Mouse (Mus musculus) forebrain, embryonic 12.5 days (tissue): ENCODE data around the gene Gm10272. TPM values are rescaled to one million over a fixed set of nuclear protein-coding genes. Genes with fewer than 3 reads are reported as not detected.
A peak's percentile ranks its signal among the peaks of the same experiment; 100 is the strongest.

Source experiments
- ATAC-seq: fragments of 200-750 bp; cut with Nextera tagmentation; 2 replicates; pipeline ENCODE4 v1.8.0; 2017; ENCODE audit warnings: moderate TSS enrichment; ENCODE audit not compliant: low FRiP score
- H3K27ac ChIP-seq: fragments of 300-500 bp; sonication (generic); 2 replicates; pipeline ENCODE4 v1.5.1; 2016; ENCODE audit warnings: mild to moderate bottlenecking
- H3K27me3 ChIP-seq: fragments of 300-500 bp; sonication (generic); 2 replicates; pipeline ENCODE4 v1.6.1; 2016; ENCODE audit warnings: mild to moderate bottlenecking
- H3K36me3 ChIP-seq: fragments of 300-500 bp; sonication (generic); replicated peaks from 2 replicates; pipeline ENCODE4 v1.6.1; 2016; ENCODE audit warnings: mild to moderate bottlenecking
- H3K4me1 ChIP-seq: fragments of 300-500 bp; sonication (generic); 2 replicates; pipeline ENCODE4 v1.6.1; 2016
- H3K4me2 ChIP-seq: fragments of 300-500 bp; sonication (generic); 2 replicates; pipeline ENCODE4 v1.6.1; 2016; ENCODE audit warnings: mild to moderate bottlenecking, moderate library complexity
- H3K4me3 ChIP-seq: fragments of 300-500 bp; sonication (generic); replicated peaks from 2 replicates; pipeline ENCODE4 v1.5.1; 2016; ENCODE audit warnings: mild to moderate bottlenecking
- H3K9ac ChIP-seq: fragments of 300-500 bp; sonication (generic); 2 replicates; pipeline ENCODE4 v1.6.1; 2016; ENCODE audit warnings: mild to moderate bottlenecking
- H3K9me3 ChIP-seq: fragments of 300-500 bp; sonication (generic); 2 replicates; pipeline ENCODE4 v1.6.1; 2016
- WGBS: fragments of 180-500 bp; shearing (Covaris S2); methylation state at CpG from one replicate; pipeline ENCODE4 v1.1.7; 2016; 5-methylcytosine and 5-hydroxymethylcytosine counted together
- polyA plus RNA-seq: library from polyadenylated mRNA; unstranded; fragments of >200 nt; fragmentation: Nextera tagmentation; extraction: Ambion mirVana; gene quantifications from 2 replicates; pipeline ENCODE4 v1.2.1, GENCODE M21; 2016

The Gm10272 gene
- polyA plus RNA-seq: not detected in 2 replicates

DNA sequence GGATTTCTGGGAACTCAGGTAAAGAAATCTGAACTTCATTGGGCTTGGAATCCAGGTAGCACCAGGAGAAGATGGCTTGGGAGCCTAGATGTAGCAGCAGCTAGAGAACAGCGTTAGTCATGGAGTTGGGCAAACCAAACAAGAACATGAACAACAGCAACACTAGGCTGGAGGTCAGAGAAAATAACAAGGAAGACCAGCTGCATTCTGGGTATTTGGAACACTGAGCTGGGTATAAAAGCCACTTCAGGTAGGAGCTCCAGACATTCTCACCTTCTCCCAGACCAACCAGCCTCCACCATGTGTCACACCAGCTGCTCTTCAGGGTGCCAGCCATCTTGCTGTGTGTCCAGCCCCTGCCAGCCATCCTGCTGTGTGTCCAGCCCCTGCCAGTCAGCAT, at the start of gene Gm10272:
TSS of gene Gm10272 (plus strand) at position 301 of the 400 bp plus-strand sequence.
- Histone ChIP-seq H3K9me3 (peaks cover 22% of the 10 kb centered on the region), H3K9ac (no peak within 1 kb of the TSS), H3K4me3 (no peak within 1 kb of the TSS), H3K4me1 (no peaks in the 10 kb centered on the region), H3K27ac (no peak within 1 kb of the TSS), H3K4me2 (no peak within 1 kb of the TSS), H3K27me3 (no peaks in the 10 kb centered on the region), H3K36me3 (no peaks in the 10 kb centered on the region)
- ATAC-seq: no peak
- WGBS: 96% methylated on average over 1 of the region's 1 CpGs

DNA sequence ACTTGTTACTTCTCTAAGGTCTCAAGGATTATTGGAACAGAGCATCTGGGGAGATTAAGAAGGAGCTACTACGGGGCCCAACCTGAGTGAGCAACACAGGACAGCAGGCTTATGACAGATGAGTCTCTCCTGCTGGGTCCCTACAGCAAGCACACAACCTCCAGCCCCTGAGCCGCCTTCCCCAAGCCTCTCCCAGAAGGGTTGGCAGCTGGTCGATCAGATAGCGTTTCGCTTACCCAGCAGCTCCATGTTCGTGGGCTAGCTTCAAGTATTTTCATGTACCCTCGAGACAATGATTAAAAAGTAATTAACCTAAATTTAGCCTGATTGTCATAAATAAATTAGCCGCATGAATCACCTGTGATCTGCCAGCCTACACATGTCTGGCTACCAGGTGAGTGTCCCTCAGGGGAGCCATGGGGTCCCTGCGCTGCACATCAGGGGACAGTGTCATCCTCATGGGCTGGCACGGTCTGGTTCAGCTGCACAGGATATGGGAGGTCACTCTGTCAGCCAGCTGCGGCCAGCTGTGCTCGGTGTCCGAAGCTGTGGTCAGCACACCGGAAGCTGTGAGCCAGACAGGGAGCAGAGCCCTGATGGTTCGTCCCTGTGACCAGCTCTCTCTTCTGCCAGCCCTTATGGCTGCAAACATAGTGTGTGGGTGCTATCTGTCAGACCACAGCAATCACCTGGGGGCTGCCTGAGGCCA, 48.0 kb upstream of the Gm10272 start:
- H3K4me3 ChIP-seq: no peak overlapping the region
- no peak overlapping the region for H3K27ac ChIP-seq
- no peaks in the 10 kb centered on the region for H3K4me1 ChIP-seq
- no peak for ATAC-seq
- H3K9ac ChIP-seq: no peak overlapping the region
- 81% methylated on average over 15 of the region's 15 CpGs for WGBS
- H3K9me3 ChIP-seq: no peaks in the 10 kb centered on the region
- no peaks in the 10 kb centered on the region for H3K36me3 ChIP-seq
- H3K4me2 ChIP-seq: no peak overlapping the region
- H3K27me3 ChIP-seq: no peaks in the 10 kb centered on the region

DNA sequence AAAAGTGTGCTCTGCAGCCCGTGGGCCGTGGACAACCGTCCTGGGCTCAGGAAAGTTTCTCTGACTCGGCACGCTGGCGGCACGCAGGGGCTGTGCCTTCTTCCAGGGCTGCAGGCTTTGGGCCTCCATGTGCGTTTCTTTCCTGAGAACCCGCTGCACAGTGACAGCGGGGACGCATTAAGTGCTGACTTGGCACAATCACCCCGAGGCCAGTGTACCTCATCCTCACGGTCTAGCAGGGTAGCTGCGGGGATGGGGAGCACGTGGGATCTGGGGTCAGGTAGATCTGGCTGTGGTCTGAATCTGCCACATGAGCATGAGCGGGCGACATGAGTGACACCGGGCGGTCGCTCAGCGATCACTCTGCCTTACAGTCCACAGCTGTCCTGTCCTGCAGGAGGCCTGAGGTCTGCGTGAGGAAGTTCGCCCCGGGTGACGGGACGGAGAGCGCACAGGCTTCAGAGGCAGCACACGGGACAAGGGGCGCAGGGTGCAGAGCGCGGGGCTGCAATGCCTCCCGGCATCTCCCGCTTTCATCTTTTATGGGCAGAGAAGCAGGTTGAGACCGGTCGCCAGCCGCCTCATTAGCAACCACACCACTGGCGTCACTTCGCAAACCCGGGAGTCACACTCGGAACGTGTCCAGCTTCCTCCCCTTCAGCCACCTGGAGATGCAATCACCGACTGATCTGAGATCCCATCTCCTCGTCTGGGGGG, 42.3 kb upstream of the Gm10272 start:
- ATAC-seq: no peak
- WGBS: 63% methylated on average over 43 of the region's 43 CpGs
- H3K4me2 ChIP-seq: no peak overlapping the region

DNA sequence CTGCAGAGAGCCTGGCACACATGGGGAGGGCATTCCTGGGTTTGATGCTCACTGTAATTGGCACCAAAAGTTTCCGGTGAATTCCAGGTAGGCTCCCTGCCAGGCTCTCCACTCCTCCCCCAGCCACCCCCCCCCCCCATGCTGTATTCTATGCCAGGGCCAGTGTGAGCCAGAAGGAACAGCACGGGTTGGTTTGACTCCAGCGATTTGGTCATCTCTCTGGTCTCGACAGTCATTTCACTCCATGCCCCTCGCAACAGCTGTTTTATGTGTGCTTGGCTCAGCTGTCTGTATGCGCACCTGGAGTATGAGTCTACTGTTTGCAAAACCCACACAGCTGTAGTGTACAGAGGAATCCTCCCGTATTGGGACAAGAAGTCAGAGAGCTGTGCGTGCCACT, 40.1 kb upstream of the Gm10272 start:
- Histone ChIP-seq H3K9ac (no peak overlapping the region), H3K4me3 (no peak overlapping the region), H3K4me1 (no peaks in the 10 kb centered on the region), H3K36me3 (no peaks in the 10 kb centered on the region), H3K27me3 (no peaks in the 10 kb centered on the region), H3K27ac (no peak overlapping the region), H3K4me2 (no peak overlapping the region), H3K9me3 (no peaks in the 10 kb centered on the region)
- no peak for ATAC-seq
- 87% methylated on average over 8 of the region's 8 CpGs for WGBS

More for the DNA sequence above, 42.3 kb upstream of the Gm10272 start:
- H3K9ac ChIP-seq: no peak overlapping the region
- H3K9me3 ChIP-seq: no peaks in the 10 kb centered on the region
- H3K4me3 ChIP-seq: no peak overlapping the region
- no peak overlapping the region for H3K27ac ChIP-seq
- H3K4me1 ChIP-seq: no peaks in the 10 kb centered on the region
- no peaks in the 10 kb centered on the region for H3K27me3 ChIP-seq
- no peaks in the 10 kb centered on the region for H3K36me3 ChIP-seq

DNA sequence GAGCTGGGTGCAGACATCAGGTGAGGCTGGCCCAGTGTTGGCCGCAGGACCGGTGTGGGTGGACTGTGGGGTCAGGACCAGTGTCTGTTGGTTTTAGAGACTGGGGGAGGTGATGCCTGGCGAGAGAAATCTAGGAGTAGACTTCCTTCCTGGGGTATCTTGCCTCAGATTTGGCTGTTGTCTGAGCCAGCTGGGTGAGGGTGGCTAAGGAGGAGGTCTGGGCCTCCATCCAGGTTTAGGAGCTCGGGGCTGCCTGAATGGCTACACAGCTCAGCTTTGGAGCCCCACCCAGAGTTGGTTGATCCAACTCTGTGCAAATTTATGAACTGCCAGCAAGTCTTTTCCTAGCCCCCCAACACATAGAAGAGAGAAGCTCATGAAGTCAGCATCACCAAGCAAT, 39.0 kb upstream of the Gm10272 start:
- Histone ChIP-seq H3K4me1 (no peaks in the 10 kb centered on the region), H3K36me3 (no peaks in the 10 kb centered on the region), H3K9ac (no peak overlapping the region), H3K27me3 (no peaks in the 10 kb centered on the region), H3K27ac (no peak overlapping the region), H3K4me2 (no peak overlapping the region), H3K9me3 (no peaks in the 10 kb centered on the region), H3K4me3 (no peak overlapping the region)
- WGBS: 89% methylated on average over 4 of the region's 4 CpGs
- ATAC-seq: no peak

DNA sequence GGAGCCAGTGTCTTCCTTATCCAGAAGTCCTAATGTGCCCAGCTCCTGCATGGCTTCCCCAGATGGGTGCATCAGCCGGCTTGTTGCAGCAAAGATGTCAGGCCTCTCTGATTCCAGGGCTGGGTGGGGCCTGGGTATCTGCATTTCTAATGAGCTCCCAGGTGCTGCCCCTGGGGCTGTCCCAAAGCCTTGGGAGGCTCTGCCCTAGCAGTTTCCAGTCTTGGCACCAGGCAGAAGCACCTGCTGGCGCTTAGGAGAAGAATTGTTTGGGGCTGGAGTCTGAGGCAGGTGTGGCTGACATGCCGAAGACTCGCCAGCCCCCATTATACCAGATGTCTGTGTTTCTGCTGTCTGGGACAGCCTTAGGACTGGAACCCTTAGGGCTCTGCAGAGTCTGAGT, 35.7 kb upstream of the Gm10272 start:
- peaks cover 9% of the 10 kb centered on the region for H3K4me1 ChIP-seq
- no peak overlapping the region for H3K4me2 ChIP-seq
- no peaks in the 10 kb centered on the region for H3K36me3 ChIP-seq
- H3K4me3 ChIP-seq: no peak overlapping the region
- WGBS: 80% methylated on average over 4 of the region's 4 CpGs
- peaks cover 9% of the 10 kb centered on the region for H3K27me3 ChIP-seq
- no peak overlapping the region for H3K27ac ChIP-seq
- no peak overlapping the region for H3K9ac ChIP-seq
- no peaks in the 10 kb centered on the region for H3K9me3 ChIP-seq
- ATAC-seq: no peak

DNA sequence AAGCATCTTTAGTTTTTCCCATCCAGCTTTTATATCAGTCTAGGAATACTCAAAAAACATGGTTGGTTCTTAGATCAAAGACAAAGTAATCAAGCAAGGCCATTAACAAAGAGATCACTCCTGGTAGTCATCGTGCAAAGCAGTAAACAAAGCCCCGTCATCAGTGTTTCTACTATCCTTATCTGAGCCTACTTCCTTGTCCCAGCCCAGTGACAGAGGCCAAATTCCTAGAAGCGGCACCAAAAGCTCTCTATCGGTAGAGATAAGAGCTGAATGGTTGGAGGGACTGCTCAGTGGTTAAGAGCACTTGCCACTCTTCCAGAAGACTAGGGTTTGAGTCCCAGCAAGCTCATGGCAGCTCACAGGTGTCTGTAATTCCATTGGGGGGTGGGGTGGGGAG, 34.9 kb upstream of the Gm10272 start:
- H3K9me3 ChIP-seq: no peaks in the 10 kb centered on the region
- no peak overlapping the region for H3K27ac ChIP-seq
- peaks cover 9% of the 10 kb centered on the region for H3K4me1 ChIP-seq
- ATAC-seq: no peak
- 85% methylated on average over 4 of the region's 4 CpGs for WGBS
- H3K36me3 ChIP-seq: no peaks in the 10 kb centered on the region
- peaks cover 17% of the 10 kb centered on the region for H3K27me3 ChIP-seq
- no peak overlapping the region for H3K4me3 ChIP-seq
- no peak overlapping the region for H3K4me2 ChIP-seq
- H3K9ac ChIP-seq: no peak overlapping the region

DNA sequence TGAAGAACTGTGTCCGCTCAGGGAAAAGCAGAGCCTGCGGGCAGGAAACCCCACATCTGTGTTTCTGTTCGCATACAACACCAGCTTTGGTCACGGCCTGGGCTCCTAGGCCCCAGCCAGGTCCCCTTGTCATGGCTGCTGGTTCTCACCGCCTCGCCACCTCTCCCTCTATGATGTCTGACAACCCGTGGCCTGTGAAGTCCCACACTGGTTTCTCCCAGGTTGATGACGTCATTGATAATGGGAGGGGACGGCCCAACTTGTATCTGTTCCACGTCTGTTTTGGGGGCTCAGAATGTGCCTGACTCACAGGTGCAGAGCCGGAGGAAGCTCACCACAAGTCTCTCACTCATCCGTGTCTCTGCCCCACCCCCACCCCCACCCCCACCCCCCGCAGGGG, 32.7 kb upstream of the Gm10272 start:
- WGBS: 66% methylated on average over 13 of the region's 13 CpGs
- Histone ChIP-seq H3K27me3 (peaks cover 38% of the 10 kb centered on the region), H3K4me2 (no peak overlapping the region), H3K27ac (no peak overlapping the region), H3K36me3 (no peaks in the 10 kb centered on the region), H3K4me1 (peaks cover 22% of the 10 kb centered on the region), H3K4me3 (no peak overlapping the region), H3K9me3 (no peaks in the 10 kb centered on the region), H3K9ac (no peak overlapping the region)
- ATAC-seq: no peak

DNA sequence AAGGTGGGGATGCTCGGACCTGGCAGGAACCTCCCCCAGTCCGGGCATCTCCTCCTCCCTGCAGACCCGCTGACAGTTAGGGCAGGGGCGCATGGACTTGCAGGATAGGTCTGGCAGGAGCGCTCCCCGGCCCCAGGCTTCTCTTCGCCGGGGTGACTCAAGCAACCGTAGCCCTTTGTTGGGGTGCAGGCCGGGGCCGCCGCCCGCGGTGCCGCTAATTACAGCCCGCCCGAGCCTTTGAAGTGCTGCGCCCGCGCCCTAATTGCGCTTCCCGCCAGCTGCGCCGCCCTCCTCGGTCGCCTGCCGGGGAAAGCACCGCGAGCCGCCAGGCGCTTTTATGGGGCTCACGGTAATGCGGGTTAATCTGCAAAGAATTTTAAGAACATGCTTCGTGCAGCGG, 28.9 kb upstream of the Gm10272 start:
- H3K27me3 ChIP-seq: peaks cover 47% of the 10 kb centered on the region
- no peaks in the 10 kb centered on the region for H3K9me3 ChIP-seq
- peak overlapping the region; percentile 59 for H3K4me2 ChIP-seq
- H3K4me3 ChIP-seq: peak overlapping the region; percentile 28
- peak; percentile 72 for ATAC-seq
- peaks cover 22% of the 10 kb centered on the region for H3K4me1 ChIP-seq
- WGBS: under 1% methylated on average over 35 of the region's 35 CpGs
- peak overlapping the region; percentile 36; the same call in 1 of the 2 replicates for H3K27ac ChIP-seq
- peak overlapping the region; percentile 2; the same call in 1 of the 2 replicates for H3K9ac ChIP-seq
- H3K36me3 ChIP-seq: no peaks in the 10 kb centered on the region

DNA sequence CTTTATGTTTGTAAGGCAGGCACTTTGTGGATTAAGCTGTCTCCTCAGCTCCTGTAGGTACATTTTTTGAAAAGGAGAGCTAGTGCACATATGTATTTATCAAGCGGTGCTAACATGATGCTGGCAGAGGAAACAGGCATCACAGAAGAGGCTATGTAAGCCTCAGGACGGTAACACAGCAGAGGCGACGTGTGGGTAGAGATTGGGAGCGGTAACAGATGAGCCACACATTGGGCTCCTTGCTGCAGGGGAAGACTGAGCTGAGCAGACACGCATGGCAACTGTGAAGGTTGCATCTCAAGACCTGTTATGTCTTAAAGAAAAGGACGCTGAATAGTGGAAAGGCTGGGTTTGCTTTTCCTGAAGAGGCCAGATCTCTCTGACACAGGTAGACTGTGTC, 23.4 kb upstream of the Gm10272 start:
- Histone ChIP-seq H3K36me3 (no peaks in the 10 kb centered on the region), H3K27me3 (peaks cover 60% of the 10 kb centered on the region), H3K27ac (no peak overlapping the region), H3K4me2 (no peak overlapping the region), H3K9ac (no peak overlapping the region), H3K4me3 (no peak overlapping the region), H3K9me3 (no peaks in the 10 kb centered on the region), H3K4me1 (peaks cover 18% of the 10 kb centered on the region)
- WGBS: 80% methylated on average over 7 of the region's 7 CpGs
- ATAC-seq: no peak

DNA sequence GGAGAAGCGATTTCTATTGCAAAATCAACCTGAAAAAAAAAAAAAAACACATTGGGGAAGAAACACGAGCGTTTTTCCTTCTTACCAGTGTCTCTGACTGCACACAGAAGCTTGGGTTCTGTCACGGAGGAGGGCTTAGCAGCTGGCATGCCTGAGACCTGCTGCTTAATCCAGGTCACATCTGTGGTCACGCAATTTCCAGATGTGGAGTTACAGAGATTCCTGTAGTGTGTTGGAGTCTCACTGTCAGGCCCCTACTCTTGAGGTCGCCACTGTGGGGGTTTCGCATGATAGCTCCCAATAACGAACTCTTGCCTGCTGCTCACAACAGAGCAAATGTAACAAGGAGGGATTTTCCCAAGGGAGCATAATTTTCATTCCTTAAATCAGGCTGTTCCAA, 22.2 kb upstream of the Gm10272 start:
- no peak overlapping the region for H3K9ac ChIP-seq
- ATAC-seq: no peak
- WGBS: 36% methylated on average over 8 of the region's 8 CpGs
- H3K27me3 ChIP-seq: peaks cover 50% of the 10 kb centered on the region
- H3K36me3 ChIP-seq: no peaks in the 10 kb centered on the region
- no peak overlapping the region for H3K4me3 ChIP-seq
- H3K9me3 ChIP-seq: no peaks in the 10 kb centered on the region
- H3K27ac ChIP-seq: no peak overlapping the region
- peaks cover 18% of the 10 kb centered on the region for H3K4me1 ChIP-seq
- no peak overlapping the region for H3K4me2 ChIP-seq

DNA sequence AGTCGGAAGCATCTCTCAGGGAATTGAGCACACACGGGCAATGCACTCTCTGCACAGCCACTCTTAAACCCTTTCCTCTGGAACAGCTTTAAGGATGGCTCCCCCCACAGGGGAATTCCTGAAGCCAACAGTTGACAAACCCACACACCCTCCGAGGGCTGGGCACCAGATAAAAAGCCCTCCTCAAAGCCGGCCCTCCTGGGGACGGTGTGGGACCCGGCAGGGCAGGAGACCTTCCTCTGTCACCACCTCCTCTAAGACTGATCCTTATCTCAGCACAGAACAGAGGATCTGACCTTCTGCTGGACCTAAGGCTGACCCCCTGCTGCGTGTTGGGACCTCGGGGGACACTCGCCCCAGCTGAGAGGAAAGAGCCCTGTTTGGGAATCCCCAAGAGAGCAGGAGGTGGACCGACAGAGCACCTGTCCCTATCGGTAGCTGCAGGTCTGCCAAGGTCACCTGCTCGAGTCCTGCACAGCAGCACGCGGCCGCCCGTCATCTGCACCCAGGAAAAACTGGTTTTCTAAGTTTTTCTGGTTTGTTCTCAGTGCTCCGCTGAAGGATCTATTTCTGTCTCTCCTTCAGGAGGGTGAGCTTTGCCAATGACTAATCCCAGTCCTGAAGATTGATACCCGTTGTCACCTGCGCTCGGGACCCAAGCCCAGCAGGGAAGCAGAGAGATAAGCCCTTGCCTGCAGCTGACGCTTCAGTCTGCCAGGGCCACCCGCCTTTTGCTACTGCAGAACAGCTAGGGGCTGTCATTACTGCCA, 20.3 kb upstream of the Gm10272 start, which contains the start of gene Tspear:
TSS of gene Tspear (plus strand) at position 675 of the 770 bp plus-strand sequence.
- Histone ChIP-seq H3K4me1 (peaks cover 31% of the 10 kb centered on the region), H3K4me2 (no peak within 1 kb of the TSS), H3K9ac (no peak within 1 kb of the TSS), H3K27ac (no peak within 1 kb of the TSS), H3K36me3 (no peaks in the 10 kb centered on the region), H3K27me3 (peaks cover 45% of the 10 kb centered on the region), H3K9me3 (no peaks in the 10 kb centered on the region), H3K4me3 (no peak within 1 kb of the TSS)
- whole genome bisulfite sequencing: 7% methylated on average over 22 of the region's 22 CpGs
- ATAC-seq: no peak
